Mouse (Mus musculus): Measurements from ENCODE around the gene Ubac1. TPM values are rescaled to one million over a fixed set of nuclear protein-coding genes. Genes with fewer than 3 reads are reported as not detected.

Gene Ubac1
- polyA plus RNA-seq, 1 experiment from 2014 or later, result 107 TPM

DNA sequence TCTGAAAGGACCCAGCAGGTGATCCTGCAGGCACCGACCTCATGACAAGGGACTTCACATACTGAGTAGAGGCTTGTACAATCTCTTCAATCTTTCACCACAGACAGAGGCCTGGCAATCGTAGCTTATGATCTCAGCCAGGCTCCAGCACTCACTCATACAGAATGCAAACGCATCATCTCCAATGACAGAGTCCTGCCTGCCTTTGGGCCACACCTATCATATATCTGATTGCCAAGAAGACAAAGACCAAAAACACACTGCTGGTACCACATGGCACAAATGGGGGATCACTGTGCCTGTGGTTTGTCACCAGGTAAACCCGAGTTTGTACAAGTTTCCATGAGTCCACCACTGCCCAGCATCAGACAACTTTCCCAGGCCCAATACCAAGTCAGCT lies 4.2 kb downstream of the Ubac1 start:
- DNase-seq (ENCODE audit: low spot score) (no peak), ATAC-seq (no peak)
- WGBS, result 79% methylated on average over 4 of the region's 4 CpGs
- H3K27ac ChIP-seq (ENCODE audit: low read depth, low read length), result no peak overlapping the region
- H3K4me2 ChIP-seq (ENCODE audit: low read length), result no peak overlapping the region
- H3K27me3 ChIP-seq (replicated peaks; ENCODE audit: control insufficient read depth, insufficient read depth, low read length), result no peaks in the 10 kb centered on the region
- H3K36me3 ChIP-seq (ENCODE audit: control insufficient read depth, insufficient read depth, low read length), result peaks cover 34% of the 10 kb centered on the region
- 0 out of 2 replicates have a peak, but pooled peaks cover 8% of the 10 kb centered on the region for H3K4me1 ChIP-seq (ENCODE audit: control insufficient read depth, insufficient read depth, low read length)
- no peaks in the 10 kb centered on the region for H3K9me3 ChIP-seq (replicated peaks; ENCODE audit: control insufficient read depth, low read length)
- no peak overlapping the region for H3K9ac ChIP-seq (ENCODE audit: low read length)
- H3K4me3 ChIP-seq (ENCODE audit: low read depth, low read length), result no peak overlapping the region

DNA sequence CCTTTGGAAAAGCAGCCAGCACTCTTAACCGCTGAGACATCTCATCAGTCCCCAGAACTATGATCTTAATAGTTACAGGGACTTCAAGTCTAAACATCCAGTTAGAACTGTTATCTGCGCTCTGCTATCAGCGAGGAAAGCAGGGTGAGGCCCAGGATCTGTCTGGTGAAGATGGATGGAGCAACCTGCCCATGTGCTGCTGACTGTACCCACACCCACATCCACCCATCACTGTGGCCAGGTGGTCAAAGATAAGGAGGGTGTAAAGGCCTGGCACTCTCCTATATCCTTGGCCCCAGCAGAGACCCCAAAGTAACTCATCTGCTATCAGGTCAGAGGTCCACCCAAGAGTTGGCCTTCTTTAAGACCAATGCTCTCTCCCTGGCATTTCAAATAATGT lies 7.9 kb downstream of the Ubac1 start:
- H3K36me3 ChIP-seq (ENCODE audit: control insufficient read depth, insufficient read depth, low read length), result peaks cover 70% of the 10 kb centered on the region
- H3K9me3 ChIP-seq (replicated peaks; ENCODE audit: control insufficient read depth, low read length), result no peaks in the 10 kb centered on the region
- WGBS, result 97% methylated on average over 3 of the region's 3 CpGs
- H3K9ac ChIP-seq (ENCODE audit: low read length), result no peak overlapping the region
- H3K4me1 ChIP-seq (ENCODE audit: control insufficient read depth, insufficient read depth, low read length), result no peaks in the 10 kb centered on the region
- H3K4me2 ChIP-seq (ENCODE audit: low read length), result no peak overlapping the region
- no peak overlapping the region for H3K4me3 ChIP-seq (ENCODE audit: low read depth, low read length)
- DNase-seq (ENCODE audit: low spot score) (no peak), ATAC-seq (no peak)
- no peaks in the 10 kb centered on the region for H3K27me3 ChIP-seq (replicated peaks; ENCODE audit: control insufficient read depth, insufficient read depth, low read length)
- no peak overlapping the region for H3K27ac ChIP-seq (ENCODE audit: low read depth, low read length)

DNA sequence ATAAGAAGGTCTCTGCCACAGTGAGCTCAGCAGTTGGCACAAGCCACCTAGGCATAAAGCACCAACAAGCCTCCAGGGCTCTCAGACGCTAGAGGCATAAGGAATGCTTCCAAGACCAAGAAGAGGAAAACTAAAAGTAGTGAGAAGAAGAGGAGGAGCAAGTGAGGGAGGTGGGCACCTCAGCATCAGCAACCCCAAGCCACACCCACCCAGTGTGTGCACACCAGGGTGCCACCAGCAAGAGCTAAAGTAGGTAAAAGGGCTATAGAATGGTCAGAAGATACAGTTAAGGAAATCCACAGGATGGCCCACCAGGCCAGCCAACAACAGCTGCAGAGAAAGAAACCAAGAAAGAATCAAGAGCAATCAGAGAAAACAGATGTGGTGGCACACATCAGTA lies 10.1 kb downstream of the Ubac1 start:
- H3K27me3 ChIP-seq (replicated peaks; ENCODE audit: control insufficient read depth, insufficient read depth, low read length), result no peaks in the 10 kb centered on the region
- DNase-seq (ENCODE audit: low spot score), result no peak
- no peak overlapping the region for H3K9ac ChIP-seq (ENCODE audit: low read length)
- H3K9me3 ChIP-seq (replicated peaks; ENCODE audit: control insufficient read depth, low read length), result no peaks in the 10 kb centered on the region
- no peak overlapping the region for H3K4me3 ChIP-seq (ENCODE audit: low read depth, low read length)
- no peak overlapping the region for H3K4me2 ChIP-seq (ENCODE audit: low read length)
- 76% methylated on average over 1 of the region's 1 CpGs for whole genome bisulfite sequencing
- peaks cover 93% of the 10 kb centered on the region for H3K36me3 ChIP-seq (ENCODE audit: control insufficient read depth, insufficient read depth, low read length)
- no peak overlapping the region for H3K27ac ChIP-seq (ENCODE audit: low read depth, low read length)
- H3K4me1 ChIP-seq (ENCODE audit: control insufficient read depth, insufficient read depth, low read length), result no peaks in the 10 kb centered on the region
- ATAC-seq, result no peak

DNA sequence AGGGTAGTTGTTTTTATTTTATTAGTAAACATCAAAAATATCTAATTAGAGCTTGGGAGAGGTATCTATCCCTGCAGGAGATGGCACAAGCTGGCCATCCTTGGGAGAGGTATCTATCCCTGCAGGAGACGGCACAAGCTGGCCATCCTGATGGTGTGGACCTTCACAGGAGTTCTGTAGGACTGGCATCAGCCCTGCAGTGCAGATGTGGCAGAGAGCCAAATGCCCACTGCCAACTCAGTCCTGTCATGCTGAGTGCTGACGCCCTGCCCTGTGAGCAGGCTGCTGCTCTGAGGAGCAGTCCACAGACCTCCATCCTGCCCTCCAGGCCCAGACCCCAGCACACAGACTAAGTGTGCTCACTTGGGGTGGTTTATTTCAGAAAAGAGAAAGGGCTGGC lies 19.5 kb downstream of the Ubac1 start:
- no peaks in the 10 kb centered on the region for H3K27me3 ChIP-seq (replicated peaks; ENCODE audit: control insufficient read depth, insufficient read depth, low read length)
- WGBS, result 63% methylated on average over 2 of the region's 2 CpGs
- no peak overlapping the region for H3K27ac ChIP-seq (ENCODE audit: low read depth, low read length)
- H3K4me2 ChIP-seq (ENCODE audit: low read length), result no peak overlapping the region
- no peak overlapping the region for H3K4me3 ChIP-seq (ENCODE audit: low read depth, low read length)
- no peaks in the 10 kb centered on the region for H3K4me1 ChIP-seq (ENCODE audit: control insufficient read depth, insufficient read depth, low read length)
- H3K36me3 ChIP-seq (ENCODE audit: control insufficient read depth, insufficient read depth, low read length), result peaks cover 83% of the 10 kb centered on the region
- ATAC-seq, result no peak
- H3K9me3 ChIP-seq (replicated peaks; ENCODE audit: control insufficient read depth, low read length), result no peaks in the 10 kb centered on the region
- DNase-seq (ENCODE audit: low spot score), result no peak
- H3K9ac ChIP-seq (ENCODE audit: low read length), result no peak overlapping the region

DNA sequence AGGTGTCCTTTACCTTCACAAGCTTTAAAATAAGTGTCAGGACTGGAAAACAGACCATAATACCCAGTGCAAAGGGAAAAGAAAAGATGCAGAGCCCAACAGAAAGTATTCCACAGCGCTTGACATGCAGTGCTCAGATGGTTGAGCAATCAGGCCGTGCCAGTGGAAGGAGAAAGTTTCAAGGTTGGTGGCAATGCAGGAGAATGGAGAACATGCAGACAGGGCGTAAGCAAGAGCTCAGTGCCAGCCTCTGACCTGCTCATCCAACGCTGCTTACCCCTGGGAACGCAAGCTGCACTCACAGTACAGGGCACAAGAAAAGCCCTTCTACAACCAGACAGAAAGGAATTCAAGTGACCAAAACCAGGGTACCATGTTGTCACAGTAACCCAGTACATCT lies 20.4 kb downstream of the Ubac1 start:
- Histone ChIP-seq H3K4me1 (ENCODE audit: control insufficient read depth, insufficient read depth, low read length) (no peaks in the 10 kb centered on the region), H3K27me3 (replicated peaks; ENCODE audit: control insufficient read depth, insufficient read depth, low read length) (no peaks in the 10 kb centered on the region), H3K36me3 (ENCODE audit: control insufficient read depth, insufficient read depth, low read length) (peaks cover 80% of the 10 kb centered on the region), H3K27ac (ENCODE audit: low read depth, low read length) (no peak overlapping the region), H3K4me2 (ENCODE audit: low read length) (no peak overlapping the region), H3K9me3 (replicated peaks; ENCODE audit: control insufficient read depth, low read length) (no peaks in the 10 kb centered on the region), H3K9ac (ENCODE audit: low read length) (no peak overlapping the region), H3K4me3 (ENCODE audit: low read depth, low read length) (no peak overlapping the region)
- DNase-seq (ENCODE audit: low spot score) (no peak), ATAC-seq (no peak)
- WGBS, result 94% methylated on average over 5 of the region's 5 CpGs

DNA sequence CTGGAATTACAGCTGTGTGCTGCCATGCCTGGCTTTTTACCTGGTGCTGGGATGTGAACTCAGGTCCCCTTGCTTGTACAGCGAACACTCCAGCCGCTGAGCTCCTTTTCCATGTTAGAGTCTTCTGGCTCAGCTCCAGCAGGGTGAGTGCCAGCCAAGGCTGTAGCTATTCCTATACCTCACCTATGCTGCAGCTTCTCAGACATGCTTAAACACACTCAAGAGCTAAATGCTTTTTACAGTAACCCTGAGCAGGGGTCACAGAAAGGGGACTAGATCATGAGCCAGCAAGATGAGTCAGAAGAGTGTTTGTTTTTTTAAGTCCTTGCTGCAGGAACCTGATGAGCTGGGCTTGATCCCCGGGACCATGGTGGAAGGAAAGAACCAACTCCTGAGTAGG lies 23.8 kb downstream of the Ubac1 start:
- H3K27ac ChIP-seq (ENCODE audit: low read depth, low read length), result no peak overlapping the region
- no peak overlapping the region for H3K9ac ChIP-seq (ENCODE audit: low read length)
- no peak for DNase-seq (ENCODE audit: low spot score)
- no peaks in the 10 kb centered on the region for H3K27me3 ChIP-seq (replicated peaks; ENCODE audit: control insufficient read depth, insufficient read depth, low read length)
- ATAC-seq, result no peak
- no peaks in the 10 kb centered on the region for H3K4me1 ChIP-seq (ENCODE audit: control insufficient read depth, insufficient read depth, low read length)
- peaks cover 49% of the 10 kb centered on the region for H3K36me3 ChIP-seq (ENCODE audit: control insufficient read depth, insufficient read depth, low read length)
- no peak overlapping the region for H3K4me2 ChIP-seq (ENCODE audit: low read length)
- WGBS, result 87% methylated on average over 3 of the region's 3 CpGs
- no peaks in the 10 kb centered on the region for H3K9me3 ChIP-seq (replicated peaks; ENCODE audit: control insufficient read depth, low read length)
- H3K4me3 ChIP-seq (ENCODE audit: low read depth, low read length), result no peak overlapping the region

DNA sequence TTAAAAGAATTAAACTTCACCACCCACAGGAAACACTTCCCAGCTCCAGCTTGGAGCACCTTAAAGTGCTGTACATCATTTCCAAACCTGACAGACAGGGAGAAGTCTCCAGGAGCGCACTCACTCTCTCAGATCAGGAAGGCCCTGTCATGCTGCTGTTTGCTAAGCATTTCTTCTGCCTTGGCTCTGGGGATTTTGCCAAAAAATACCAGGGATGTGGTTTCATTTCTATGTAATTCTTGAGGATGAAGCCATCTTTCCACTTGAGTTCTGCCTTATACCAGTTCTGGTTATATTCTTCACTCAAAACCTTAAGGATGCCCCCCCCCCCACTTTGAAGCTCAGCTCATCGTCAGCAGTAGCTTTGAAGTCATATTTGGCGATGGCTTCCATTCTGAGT lies 26.8 kb downstream of the Ubac1 start:
- no peaks in the 10 kb centered on the region for H3K4me1 ChIP-seq (ENCODE audit: control insufficient read depth, insufficient read depth, low read length)
- DNase-seq (ENCODE audit: low spot score) (no peak), ATAC-seq (no peak)
- H3K36me3 ChIP-seq (ENCODE audit: control insufficient read depth, insufficient read depth, low read length), result peaks cover 30% of the 10 kb centered on the region
- H3K9me3 ChIP-seq (replicated peaks; ENCODE audit: control insufficient read depth, low read length), result no peaks in the 10 kb centered on the region
- H3K27me3 ChIP-seq (replicated peaks; ENCODE audit: control insufficient read depth, insufficient read depth, low read length), result no peaks in the 10 kb centered on the region
- no peak overlapping the region for H3K27ac ChIP-seq (ENCODE audit: low read depth, low read length)
- WGBS, result 89% methylated on average over 3 of the region's 3 CpGs
- H3K4me2 ChIP-seq (ENCODE audit: low read length), result no peak overlapping the region
- no peak overlapping the region for H3K4me3 ChIP-seq (ENCODE audit: low read depth, low read length)
- no peak overlapping the region for H3K9ac ChIP-seq (ENCODE audit: low read length)

DNA sequence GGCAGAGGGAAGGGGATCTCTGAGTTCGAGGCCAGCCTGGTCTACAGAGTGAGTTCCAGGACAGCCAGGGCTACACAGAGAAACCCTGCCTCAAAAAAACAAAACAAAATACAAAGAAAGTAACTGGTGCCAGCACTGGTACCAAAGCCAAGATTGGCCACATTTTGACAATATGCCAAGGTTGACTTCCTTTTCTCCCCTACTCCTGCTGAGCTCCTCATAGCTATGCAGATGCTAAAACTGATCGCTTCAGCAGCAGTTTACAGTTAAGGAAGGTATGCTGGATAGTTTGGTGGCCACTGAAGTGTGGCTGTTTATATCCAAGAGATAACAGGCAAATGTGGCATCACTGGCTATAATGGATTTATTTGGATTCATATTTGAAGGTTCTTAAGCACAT lies 29.3 kb downstream of the Ubac1 start:
- no peak overlapping the region for H3K27ac ChIP-seq (ENCODE audit: low read depth, low read length)
- DNase-seq (ENCODE audit: low spot score), result no peak
- H3K4me3 ChIP-seq (ENCODE audit: low read depth, low read length), result no peak overlapping the region
- no peak for ATAC-seq
- H3K4me1 ChIP-seq (ENCODE audit: control insufficient read depth, insufficient read depth, low read length), result no peaks in the 10 kb centered on the region
- 66% methylated on average over 2 of the region's 2 CpGs for WGBS
- no peak overlapping the region for H3K9ac ChIP-seq (ENCODE audit: low read length)
- H3K36me3 ChIP-seq (ENCODE audit: control insufficient read depth, insufficient read depth, low read length), result peaks cover 11% of the 10 kb centered on the region
- H3K27me3 ChIP-seq (replicated peaks; ENCODE audit: control insufficient read depth, insufficient read depth, low read length), result no peaks in the 10 kb centered on the region
- H3K9me3 ChIP-seq (replicated peaks; ENCODE audit: control insufficient read depth, low read length), result no peaks in the 10 kb centered on the region
- H3K4me2 ChIP-seq (ENCODE audit: low read length), result no peak overlapping the region

DNA sequence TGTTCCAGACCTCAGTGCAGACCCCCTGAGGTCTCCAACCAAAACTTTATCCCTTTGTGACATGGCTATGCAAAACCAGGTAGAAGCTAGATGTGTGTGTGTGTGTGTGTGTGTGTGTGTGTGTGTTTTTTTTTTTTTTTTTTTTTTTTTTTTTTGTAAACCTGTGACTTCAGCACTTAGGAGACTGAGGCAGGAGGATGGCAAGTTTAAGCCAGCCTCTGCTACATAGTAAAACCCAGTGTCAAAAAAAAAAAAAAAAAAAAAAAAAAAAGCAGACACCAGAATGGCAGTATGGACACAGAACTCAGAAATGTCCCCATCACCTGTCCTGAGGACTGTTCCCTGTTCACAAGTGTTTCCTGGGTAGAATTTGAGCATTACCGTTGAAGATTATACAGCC lies 31.9 kb downstream of the Ubac1 start:
- ATAC-seq (no peak), DNase-seq (ENCODE audit: low spot score) (no peak)
- H3K4me2 ChIP-seq (ENCODE audit: low read length), result no peak overlapping the region
- H3K27me3 ChIP-seq (replicated peaks; ENCODE audit: control insufficient read depth, insufficient read depth, low read length), result no peaks in the 10 kb centered on the region
- no peaks in the 10 kb centered on the region for H3K9me3 ChIP-seq (replicated peaks; ENCODE audit: control insufficient read depth, low read length)
- no peak overlapping the region for H3K27ac ChIP-seq (ENCODE audit: low read depth, low read length)
- WGBS, result 92% methylated on average over 1 of the region's 1 CpGs
- no peak overlapping the region for H3K9ac ChIP-seq (ENCODE audit: low read length)
- H3K36me3 ChIP-seq (ENCODE audit: control insufficient read depth, insufficient read depth, low read length), result no peaks in the 10 kb centered on the region
- no peak overlapping the region for H3K4me3 ChIP-seq (ENCODE audit: low read depth, low read length)
- H3K4me1 ChIP-seq (ENCODE audit: control insufficient read depth, insufficient read depth, low read length), result no peaks in the 10 kb centered on the region

DNA sequence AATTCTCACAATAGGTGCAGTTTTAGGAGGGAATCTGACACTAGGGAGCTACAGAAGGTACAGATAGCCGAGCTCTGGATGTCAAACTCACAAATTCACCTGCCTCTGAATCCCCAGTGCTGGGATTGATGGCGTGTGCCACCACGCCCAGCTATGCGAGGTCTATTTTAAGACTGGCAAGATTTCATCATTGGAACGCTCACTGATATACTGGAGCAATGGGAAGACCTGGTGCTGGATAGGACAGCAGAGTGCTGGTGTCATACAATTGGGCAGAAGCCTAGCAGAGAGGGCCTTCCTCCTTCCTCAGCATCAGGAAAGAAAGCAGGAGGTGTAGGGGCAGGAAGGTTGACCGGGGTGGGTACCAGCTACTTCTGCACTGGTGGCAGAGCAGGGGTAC lies 33.7 kb downstream of the Ubac1 start:
- DNase-seq (ENCODE audit: low spot score) (no peak), ATAC-seq (no peak)
- Histone ChIP-seq H3K36me3 (ENCODE audit: control insufficient read depth, insufficient read depth, low read length) (no peaks in the 10 kb centered on the region), H3K9ac (ENCODE audit: low read length) (no peak overlapping the region), H3K9me3 (replicated peaks; ENCODE audit: control insufficient read depth, low read length) (no peaks in the 10 kb centered on the region), H3K4me1 (ENCODE audit: control insufficient read depth, insufficient read depth, low read length) (peaks cover 4% of the 10 kb centered on the region; the same call in 1 of the 2 replicates), H3K4me2 (ENCODE audit: low read length) (no peak overlapping the region), H3K27ac (ENCODE audit: low read depth, low read length) (no peak overlapping the region), H3K27me3 (replicated peaks; ENCODE audit: control insufficient read depth, insufficient read depth, low read length) (no peaks in the 10 kb centered on the region), H3K4me3 (ENCODE audit: low read depth, low read length) (no peak overlapping the region)
- 87% methylated on average over 6 of the region's 6 CpGs for WGBS

Measured in forebrain, embryonic 14.5 days (tissue).